Mouse (Mus musculus) left cerebral cortex, adult 2 months (tissue): ENCODE results near the gene Ing1. TPM values are rescaled to one million over a fixed set of nuclear protein-coding genes. Genes with fewer than 3 reads are reported as not detected.

Experiments used
- DNase-seq, 2 experiments: peaks; one replicate each; pipeline ENCODE4 v3.0.0; 2021 to 2022; ENCODE audit warnings: low spot score in 2 of 2, mixed read lengths in 1 of 2; ENCODE audit errors: extremely low spot score in 1 of 2
- H3K27ac ChIP-seq: fragments of 200-600 bp; 2 replicates; pipeline ENCODE4 v1.8.1; 2022
- H3K4me3 ChIP-seq: fragments of 200-600 bp; 2 replicates; pipeline ENCODE4 v1.8.1; 2022
- CTCF ChIP-seq: fragments of 200-600 bp; IDR thresholded peaks from 2 replicates; pipeline ENCODE4 v1.8.1; 2022; ENCODE audit warnings: antibody characterized with exemption, mild to moderate bottlenecking, moderate library complexity
- intact Hi-C: fragments of 180-260 bp; cut with DNase I; formaldehyde crosslinking; loops from one replicate; pipeline ENCODE4 v1.15.1; 2025
- total RNA-seq, 2 experiments: library from RNA; stranded (reverse); gene quantifications; 2 replicates each; pipeline ENCODE4 v1.2.3; 2021

Ing1 gene
- total RNA-seq, 2 experiments from 2014 or later, result 51.5 to 66.0 TPM

DNA sequence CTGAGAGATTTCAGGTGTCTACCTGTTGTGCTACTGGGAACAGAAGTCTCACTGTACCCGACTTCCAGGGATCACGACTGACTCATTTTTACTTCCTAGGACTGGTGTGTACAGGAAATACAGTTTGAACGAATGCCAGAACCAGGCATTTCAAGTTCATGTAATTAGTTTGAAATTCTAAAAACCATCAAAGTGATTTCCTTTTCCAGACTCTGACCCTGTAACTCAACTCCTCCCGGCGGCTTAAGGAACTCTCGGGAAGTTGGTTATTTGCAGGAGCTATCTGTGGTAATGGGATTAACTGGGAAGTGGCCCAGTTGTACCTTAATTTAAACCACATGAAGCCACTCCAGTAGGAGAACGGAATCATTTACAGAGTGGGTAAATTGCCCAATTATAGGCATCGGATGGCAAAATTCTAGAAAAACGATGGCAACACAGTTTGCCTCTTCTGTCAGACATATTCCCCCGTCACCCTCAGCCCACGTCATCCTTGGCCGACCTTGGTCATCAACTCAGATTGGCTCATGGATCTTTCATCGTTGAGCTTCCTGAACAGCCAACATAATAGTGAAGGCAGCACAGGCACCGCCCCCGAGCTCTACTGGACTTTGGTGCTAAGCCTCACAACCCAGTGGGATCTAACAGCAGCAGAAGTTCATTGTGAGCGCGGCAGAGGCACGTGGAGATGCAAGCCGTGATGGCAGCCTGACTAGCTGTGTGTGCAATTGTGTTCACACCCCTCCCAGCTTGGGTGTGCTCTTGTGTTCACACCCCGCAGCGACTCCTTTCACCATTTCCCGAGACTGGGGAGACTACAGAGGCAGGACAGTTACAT lies 14.1 kb downstream of the Ing1 start:
- no peak overlapping the region for H3K4me3 ChIP-seq
- DNase-seq, result no peak
- intact Hi-C loops, result no loop called here
- no peak overlapping the region for H3K27ac ChIP-seq
- no peak for TF ChIP-seq CTCF

DNA sequence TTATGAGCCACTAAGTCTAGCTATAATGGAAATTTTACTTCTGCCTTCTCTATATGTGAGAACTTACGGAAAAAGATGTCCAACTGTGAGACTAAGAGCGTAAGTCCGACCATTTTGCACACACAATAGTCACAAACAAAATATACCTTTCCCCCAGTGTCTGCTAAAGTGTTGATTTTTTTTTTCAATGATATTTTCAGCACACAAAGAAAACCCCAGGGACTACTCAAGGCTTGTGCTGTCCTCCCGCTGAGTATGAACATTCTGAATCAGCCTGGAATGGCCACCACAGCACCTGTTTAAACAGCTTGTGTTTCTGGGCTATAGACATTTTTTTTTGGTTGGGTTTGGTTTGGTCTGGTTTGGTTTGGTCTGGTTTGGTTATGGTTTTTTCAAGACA lies 15.4 kb downstream of the Ing1 start:
- intact Hi-C loops, result no loop called here
- DNase-seq, result no peak
- no peak for TF ChIP-seq CTCF
- Histone ChIP-seq H3K27ac (no peak overlapping the region), H3K4me3 (no peak overlapping the region)

DNA sequence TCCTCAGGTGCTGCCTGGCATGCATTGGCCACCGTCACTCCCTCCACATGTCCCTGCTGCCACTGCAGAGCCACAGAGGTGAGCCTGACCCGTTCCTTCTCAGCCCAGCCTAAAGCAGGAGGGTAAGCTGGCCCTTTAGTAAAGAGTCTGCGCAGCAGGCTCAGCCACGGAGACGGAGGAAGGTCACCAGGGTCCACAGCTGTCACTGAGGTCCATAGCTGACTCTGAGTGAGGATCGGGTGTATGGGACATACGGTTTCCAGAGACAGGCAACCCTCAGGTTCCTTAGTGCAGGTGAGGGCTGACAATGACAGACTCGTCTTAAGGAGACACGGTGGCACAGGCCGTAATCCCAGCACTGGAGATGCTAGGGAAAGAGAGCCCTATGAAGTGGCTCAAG lies 16.6 kb downstream of the Ing1 start:
- intact Hi-C loops, result no loop called here
- Histone ChIP-seq H3K27ac (no peak overlapping the region), H3K4me3 (no peak overlapping the region)
- no peak for DNase-seq
- no peak for TF ChIP-seq CTCF

DNA sequence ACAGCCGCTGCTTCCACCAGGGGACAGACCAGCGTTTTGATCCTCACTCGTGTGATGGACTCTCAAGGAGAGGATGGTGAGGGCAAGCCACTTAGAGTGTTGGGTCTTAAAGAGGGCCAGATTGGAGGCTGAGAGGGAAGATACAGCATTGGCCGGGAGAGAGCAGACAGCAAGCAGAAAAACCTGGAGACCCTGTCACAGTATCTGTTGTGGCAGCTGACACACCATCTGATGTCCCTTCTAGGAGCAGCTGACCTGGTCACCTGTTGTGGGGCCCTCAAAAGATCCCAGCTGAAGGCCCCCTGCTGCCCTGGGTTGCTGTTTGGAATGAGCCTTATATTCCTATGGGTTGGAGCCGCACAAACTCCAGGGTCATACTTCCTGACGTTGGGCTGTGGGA lies 17.1 kb downstream of the Ing1 start:
- no peak for TF ChIP-seq CTCF

DNA sequence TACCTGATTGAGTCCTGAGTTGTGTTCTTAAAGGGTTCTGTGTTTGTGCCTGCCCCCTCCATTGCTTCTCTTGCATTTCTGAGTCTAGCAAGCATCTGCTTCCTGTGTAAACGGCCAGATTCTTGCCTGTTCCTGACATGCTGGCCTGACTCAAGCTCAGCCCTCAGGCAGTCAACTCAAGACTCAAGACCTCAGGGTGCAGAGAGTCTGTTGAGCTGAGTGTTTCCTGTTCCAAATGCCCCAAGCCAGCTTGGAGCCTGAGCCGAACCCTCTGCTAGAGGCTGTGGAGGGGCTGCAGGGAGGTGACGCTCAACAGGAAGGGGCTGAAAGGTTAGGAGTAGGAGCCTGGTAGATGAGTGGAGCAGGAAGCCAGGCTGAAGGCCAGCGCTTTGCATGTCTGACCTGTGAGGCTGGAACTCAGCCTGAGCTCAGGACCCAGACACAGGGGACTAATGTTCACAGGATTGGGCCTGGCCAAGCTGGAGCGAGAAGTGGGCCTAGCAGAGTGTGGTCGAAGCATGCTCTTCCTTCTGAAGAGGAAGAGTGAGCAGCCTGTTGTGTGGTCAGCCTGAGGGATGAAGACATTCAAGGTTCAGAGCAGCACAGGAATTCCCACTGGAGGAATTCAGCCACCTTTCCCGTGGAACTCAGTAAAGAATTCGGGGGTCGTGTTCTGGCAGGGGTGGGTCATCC lies 19.7 kb downstream of the Ing1 start:
- no peak for DNase-seq
- intact Hi-C loops, result no loop called here
- TF ChIP-seq CTCF, result no peak

More for the DNA sequence above, 17.1 kb downstream of the Ing1 start:
- Histone ChIP-seq H3K4me3 (no peak overlapping the region), H3K27ac (no peak overlapping the region)
- no peak for DNase-seq
- intact Hi-C loops, result no loop called here

DNA sequence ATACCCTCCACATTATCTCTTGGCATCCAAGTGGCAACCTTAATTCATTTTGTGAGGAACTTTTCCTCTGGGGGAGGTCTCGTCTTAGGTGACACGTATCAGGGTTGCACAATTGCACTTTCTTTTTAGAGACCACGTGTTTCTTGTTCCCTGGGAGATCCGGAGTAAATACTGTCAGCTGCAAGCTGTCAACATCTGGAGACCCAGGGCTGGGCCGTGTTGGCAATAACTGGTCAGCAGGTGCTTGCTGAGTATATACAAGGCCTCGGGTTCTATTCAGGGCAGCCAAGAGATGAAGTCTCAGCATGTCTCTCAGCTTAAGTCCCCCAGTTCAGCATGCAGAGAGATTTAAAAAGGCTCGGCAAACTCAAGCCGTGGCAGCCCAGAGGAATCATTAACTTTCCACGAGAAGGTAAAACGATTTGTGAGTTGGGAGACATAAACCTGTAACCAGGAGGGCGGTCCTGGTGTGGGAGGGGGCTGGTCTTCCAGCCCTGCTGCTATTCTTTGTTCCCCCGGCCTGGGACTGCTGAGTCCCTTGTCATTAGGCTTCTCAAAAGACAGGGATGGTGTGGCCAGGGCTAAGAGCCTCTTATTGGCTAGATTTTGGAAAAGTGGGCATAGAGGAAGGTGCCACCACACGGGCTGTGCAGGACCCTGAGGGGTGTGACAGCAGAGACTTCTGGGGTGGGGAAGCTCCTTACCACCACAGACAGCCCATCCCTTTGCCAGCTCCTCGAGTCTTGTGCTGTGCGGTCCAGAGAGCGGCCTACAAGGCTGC lies 20.4 kb downstream of the Ing1 start:
- no peak for TF ChIP-seq CTCF
- intact Hi-C loops, result no loop called here
- no peak for DNase-seq
- H3K27ac ChIP-seq, result no peak overlapping the region
- H3K4me3 ChIP-seq, result no peak overlapping the region

More for the DNA sequence above, 19.7 kb downstream of the Ing1 start:
- H3K4me3 ChIP-seq, result no peak overlapping the region
- no peak overlapping the region for H3K27ac ChIP-seq

DNA sequence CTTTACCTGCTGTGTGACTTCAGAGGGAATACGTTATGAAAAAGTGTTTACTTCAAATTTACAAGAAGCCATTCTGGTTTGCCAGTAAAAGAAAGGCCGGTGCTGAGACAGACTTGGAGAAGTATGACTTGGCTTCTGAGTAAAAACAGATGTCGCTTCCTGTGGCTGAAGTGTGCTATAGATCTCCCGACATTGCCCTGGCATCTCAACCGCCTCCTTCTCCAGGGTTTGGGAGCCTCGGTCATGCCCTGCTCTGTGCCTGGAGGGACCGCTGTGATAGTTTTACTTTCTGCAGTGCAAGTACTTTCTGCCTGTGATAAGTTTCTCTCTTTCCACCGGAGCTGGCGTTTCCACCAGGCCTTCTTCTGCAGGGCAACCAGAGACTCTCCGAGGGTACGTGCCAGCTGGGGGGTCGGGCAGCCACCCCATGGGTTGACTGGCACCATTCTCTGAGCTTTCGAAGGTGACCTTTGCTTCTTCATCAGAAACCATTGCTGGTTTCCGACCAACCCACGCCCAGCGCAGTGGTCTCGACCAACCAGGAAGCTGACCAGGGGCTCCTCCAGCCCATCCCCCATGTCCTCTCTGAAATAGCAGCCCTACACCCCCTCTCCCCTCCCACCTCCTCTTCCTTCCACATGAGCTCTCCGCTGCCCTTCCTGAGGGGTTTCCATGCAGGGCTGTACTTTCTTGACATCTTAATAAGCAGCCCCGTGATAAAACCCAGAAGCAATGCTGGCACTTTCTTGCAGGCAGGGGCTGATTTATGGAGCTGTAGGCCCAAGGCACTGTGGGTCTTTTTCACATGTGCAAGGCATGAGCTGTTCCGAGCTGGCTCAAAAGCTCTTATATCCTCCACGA lies 30.4 kb downstream of the Ing1 start:
- intact Hi-C loops, result no loop called here
- TF ChIP-seq CTCF, result no peak
- no peak for DNase-seq
- Histone ChIP-seq H3K27ac (no peak overlapping the region), H3K4me3 (no peak overlapping the region)

DNA sequence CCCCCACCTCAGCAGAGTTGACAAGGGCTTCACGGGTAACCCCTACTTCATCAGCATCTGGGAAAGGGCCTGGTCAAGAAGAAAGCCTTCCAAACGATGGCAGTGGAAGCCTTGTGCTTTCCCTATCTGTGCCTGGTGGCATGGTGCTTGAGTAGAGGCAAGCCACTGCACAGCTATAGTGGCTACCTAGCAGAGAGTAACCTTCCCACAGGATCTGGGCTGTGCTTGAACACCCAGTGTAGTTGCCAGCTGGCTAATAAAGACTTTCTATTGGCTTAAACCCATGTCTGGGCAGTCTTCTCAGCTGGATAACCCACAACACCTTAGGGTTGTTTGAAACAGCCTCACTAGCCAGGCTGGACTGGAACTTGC lies 31.0 kb downstream of the Ing1 start:
- H3K4me3 ChIP-seq, result no peak overlapping the region
- H3K27ac ChIP-seq, result no peak overlapping the region
- no peak for DNase-seq
- TF ChIP-seq CTCF, result no peak
- intact Hi-C loops, result no loop called here

DNA sequence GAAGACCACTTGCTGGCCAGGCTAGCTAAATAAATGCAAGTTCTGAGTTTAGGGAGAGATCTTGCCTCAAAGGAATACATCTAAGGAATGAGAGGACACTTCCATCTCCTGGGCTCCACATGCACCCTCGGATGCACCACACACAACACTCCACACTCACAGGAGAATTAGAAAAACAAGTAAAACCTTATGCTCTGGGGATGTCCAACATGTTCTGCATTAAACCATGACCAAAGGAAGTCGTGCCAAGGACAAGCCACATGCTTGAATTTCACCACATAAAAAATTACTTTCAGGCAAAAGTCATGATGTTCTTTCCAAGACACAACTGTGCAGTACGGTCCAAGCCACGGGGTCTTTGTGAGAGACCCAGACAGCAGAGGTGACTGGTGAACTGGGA lies 36.5 kb downstream of the Ing1 start:
- intact Hi-C loops, result no loop called here
- Histone ChIP-seq H3K27ac (no peak overlapping the region), H3K4me3 (no peak overlapping the region)
- no peak for TF ChIP-seq CTCF
- DNase-seq, result no peak

DNA sequence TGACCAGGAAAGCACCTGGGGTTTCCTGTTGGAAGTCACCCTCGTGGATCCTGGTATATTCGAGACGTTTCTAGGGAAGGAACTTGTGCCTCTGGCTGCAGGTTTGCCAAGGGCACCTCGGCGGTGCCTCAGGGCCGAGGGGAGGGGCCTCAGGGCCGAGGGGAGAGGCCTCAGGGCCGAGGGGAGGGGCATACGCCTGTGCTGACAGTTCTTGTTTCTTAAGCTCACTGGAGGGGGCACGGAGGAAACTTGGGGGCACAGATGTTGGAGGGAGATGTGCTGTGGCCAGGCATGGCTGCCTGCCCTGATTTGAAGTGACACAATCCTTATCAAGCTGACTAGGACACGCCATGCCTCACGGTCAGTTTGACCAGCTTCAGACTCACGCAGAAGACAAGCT lies 36.9 kb downstream of the Ing1 start:
- TF ChIP-seq CTCF, result no peak
- Histone ChIP-seq H3K27ac (no peak overlapping the region), H3K4me3 (no peak overlapping the region)
- no peak for DNase-seq
- intact Hi-C loops, result no loop called here

DNA sequence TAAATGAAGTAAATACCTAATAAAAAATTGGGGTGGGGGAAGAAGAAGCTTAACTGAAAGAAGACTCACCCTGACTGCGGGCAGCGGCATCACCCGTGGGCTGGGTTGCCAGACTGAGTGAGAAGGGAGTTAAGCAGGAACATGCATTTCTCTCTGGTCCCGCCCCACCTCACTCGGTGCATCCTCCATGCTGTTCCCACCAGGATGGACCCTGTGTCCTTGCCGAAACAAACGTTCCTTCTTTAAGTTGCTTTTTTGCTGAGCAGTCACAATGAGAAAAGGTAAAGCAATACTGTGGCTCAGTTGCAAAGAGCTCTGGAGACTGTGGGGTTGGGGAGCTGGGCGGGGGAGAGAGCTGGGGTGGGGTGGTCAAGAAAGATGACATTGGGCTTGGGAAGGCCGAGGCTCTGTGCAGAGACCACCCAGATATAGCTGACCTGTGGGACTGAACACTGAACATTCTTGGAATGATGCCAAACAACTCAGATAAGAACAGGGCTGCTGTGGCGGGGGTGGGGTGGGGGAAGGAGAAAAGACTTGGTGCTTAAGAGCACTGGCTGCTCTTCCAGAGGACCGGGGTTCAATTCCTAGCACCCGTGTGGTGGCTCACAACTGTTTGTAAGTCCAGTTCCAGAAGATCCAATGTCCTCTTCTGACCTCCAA lies 38.0 kb downstream of the Ing1 start:
- no peak for TF ChIP-seq CTCF
- no peak for DNase-seq
- Histone ChIP-seq H3K27ac (no peak overlapping the region), H3K4me3 (no peak overlapping the region)
- intact Hi-C loops, result no loop called here
